Mouse (Mus musculus): Measurements from ENCODE around the gene 1700022I11Rik.
A peak's percentile ranks its signal among the peaks of the same experiment; 100 is the strongest.

DNA sequence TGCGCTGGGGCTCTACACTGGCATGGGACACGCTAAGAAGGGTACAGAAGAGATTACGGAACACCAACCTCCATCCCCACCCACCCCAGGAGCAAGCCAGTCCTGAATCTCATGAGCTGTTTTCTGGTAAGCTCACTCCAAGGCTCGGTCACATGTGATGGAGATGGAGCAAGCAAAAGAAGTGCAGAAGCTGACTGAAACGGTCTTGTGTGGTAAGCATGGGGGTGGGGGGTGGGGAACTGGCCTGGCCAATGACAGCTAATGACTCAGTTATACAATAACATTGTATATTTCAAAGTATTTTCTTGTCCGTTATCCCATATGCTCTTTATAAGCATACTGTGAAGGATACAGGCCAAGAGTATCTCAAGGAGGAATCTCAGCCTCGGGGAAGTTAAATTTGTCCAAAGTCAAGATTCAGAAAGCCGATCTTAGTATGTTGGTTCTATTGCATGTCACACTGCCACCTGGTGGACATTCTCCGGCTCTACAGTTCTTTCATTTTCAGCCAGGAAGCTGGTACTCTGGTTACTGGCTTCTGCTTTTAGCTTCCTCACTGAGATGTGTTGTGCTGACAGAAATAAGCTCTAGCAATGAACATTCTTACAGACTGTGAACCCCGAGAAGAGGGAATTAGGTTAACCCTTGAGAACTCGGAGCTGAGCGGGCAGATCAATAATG lies 4.2 kb upstream of the 1700022I11Rik start:
- peak; percentile 82 for TF ChIP-seq CTCF (IDR thresholded peaks at IDR 0.05; ENCODE audit: low read depth)
- TF ChIP-seq EP300 (IDR thresholded peaks at IDR 0.05; ENCODE audit: low read depth), result no peak

Measured in liver, embryonic 14.5 days (tissue).